Mouse (Mus musculus) liver, embryonic 13.5 days (tissue): ENCODE data around the gene Gm49337. TPM values are rescaled to one million over a fixed set of nuclear protein-coding genes. Genes with fewer than 3 reads are reported as not detected.
"Not testable (repeated sequence)": the region's sequence is repeated elsewhere in the genome, so short reads cannot be mapped to it uniquely, and the experiment has no call there.

Experiments
- ATAC-seq: fragments of 200-750 bp; cut with Nextera tagmentation; 2 replicates; pipeline ENCODE4 v1.8.0; 2017; ENCODE audit warnings: low read depth, mild to moderate bottlenecking, moderate number of reproducible peaks, moderate library complexity
- DNase-seq: peaks from one replicate; pipeline ENCODE4 v3.0.0; 2022
- H3K27ac ChIP-seq: fragments of 300-500 bp; sonication (generic); 2 replicates; pipeline ENCODE4 v1.5.1; 2015; ENCODE audit warnings: moderate library complexity, mild to moderate bottlenecking, inconsistent platforms
- H3K27me3 ChIP-seq: fragments of 300-500 bp; sonication (generic); 2 replicates; pipeline ENCODE4 v1.6.1; 2015; ENCODE audit warnings: mild to moderate bottlenecking, inconsistent platforms
- H3K36me3 ChIP-seq: fragments of 300-500 bp; sonication (generic); 2 replicates; pipeline ENCODE4 v1.6.1; 2015; ENCODE audit warnings: mild to moderate bottlenecking, inconsistent platforms
- H3K4me1 ChIP-seq: fragments of 300-500 bp; sonication (generic); replicated peaks from 2 replicates; pipeline ENCODE4 v1.6.1; 2015; ENCODE audit warnings: inconsistent platforms
- H3K4me2 ChIP-seq: fragments of 300-500 bp; sonication (generic); 2 replicates; pipeline ENCODE4 v1.6.1; 2015; ENCODE audit warnings: inconsistent platforms, mild to moderate bottlenecking, moderate library complexity
- H3K4me3 ChIP-seq: fragments of 300-500 bp; sonication (generic); replicated peaks from 2 replicates; pipeline ENCODE4 v1.5.1; 2015; ENCODE audit warnings: mild to moderate bottlenecking, inconsistent platforms
- H3K9ac ChIP-seq: fragments of 300-500 bp; sonication (generic); 2 replicates; pipeline ENCODE4 v1.6.1; 2015; ENCODE audit warnings: mild to moderate bottlenecking, inconsistent platforms
- H3K9me3 ChIP-seq: fragments of 300-500 bp; sonication (generic); replicated peaks from 2 replicates; pipeline ENCODE4 v1.6.1; 2016; ENCODE audit warnings: inconsistent platforms
- WGBS: fragments of 180-500 bp; shearing (Covaris S2); methylation state at CpG from one replicate; pipeline ENCODE4 v1.1.7; 2015; ENCODE audit not compliant: insufficient replicate concordance; 5-methylcytosine and 5-hydroxymethylcytosine counted together
- polyA plus RNA-seq: library from polyadenylated mRNA; unstranded; fragments of >200 nt; fragmentation: Nextera tagmentation; extraction: Ambion mirVana; gene quantifications from 2 replicates; pipeline ENCODE4 v1.2.1, GENCODE M21; 2015

Gm49337 gene
- polyA plus RNA-seq, 1 experiment from 2014 or later: not detected

- WGBS: 45% methylated on average over 2 of the region's 2 CpGs
- H3K4me3 ChIP-seq: no peak overlapping the region
- no peaks in the 10 kb centered on the region for H3K9me3 ChIP-seq
- peaks cover 7% of the 10 kb centered on the region for H3K27me3 ChIP-seq
- no peak for DNase-seq
- ATAC-seq: no peak
- H3K4me1 ChIP-seq: peaks cover 8% of the 10 kb centered on the region; the same call in 1 of the 2 replicates
- no peak overlapping the region for H3K9ac ChIP-seq
- H3K27ac ChIP-seq: no peak overlapping the region
- no peaks in the 10 kb centered on the region for H3K36me3 ChIP-seq
- H3K4me2 ChIP-seq: no peak overlapping the region
Observed at GRCm38 (mm10) chr4:116217046-116217445, 43.9 kb downstream of the Gm49337 start.

GRCm38 (mm10) chr4:116217661-116218060 lies 44.5 kb downstream of the Gm49337 start:
- WGBS: 63% methylated on average over 1 of the region's 1 CpGs
- not testable (repeated sequence) for H3K36me3 ChIP-seq, H3K4me2 ChIP-seq, DNase-seq, H3K9ac ChIP-seq, H3K27ac ChIP-seq, ATAC-seq, H3K4me3 ChIP-seq, H3K9me3 ChIP-seq
- Histone ChIP-seq H3K4me1 (peaks cover 14% of the 10 kb centered on the region), H3K27me3 (peaks cover 13% of the 10 kb centered on the region)

- 67% methylated on average over 1 of the region's 1 CpGs for WGBS
- no peak overlapping the region for H3K9ac ChIP-seq
- no peak for ATAC-seq
- no peak overlapping the region for H3K4me2 ChIP-seq
- no peak overlapping the region for H3K27ac ChIP-seq
- H3K4me3 ChIP-seq: no peak overlapping the region
- H3K36me3 ChIP-seq: no peaks in the 10 kb centered on the region
- H3K27me3 ChIP-seq: peaks cover 19% of the 10 kb centered on the region
- no peaks in the 10 kb centered on the region for H3K9me3 ChIP-seq
- no peak for DNase-seq
- H3K4me1 ChIP-seq: peaks cover 16% of the 10 kb centered on the region
Observed at GRCm38 (mm10) chr4:116219056-116219455, 45.9 kb downstream of the Gm49337 start.

- no peaks in the 10 kb centered on the region for H3K9me3 ChIP-seq
- ATAC-seq: no peak
- peak overlapping the region; percentile 89 for H3K27ac ChIP-seq
- DNase-seq: no peak
- H3K4me1 ChIP-seq: peaks cover 16% of the 10 kb centered on the region
- H3K36me3 ChIP-seq: no peaks in the 10 kb centered on the region
- peaks cover 15% of the 10 kb centered on the region for H3K27me3 ChIP-seq
- peak overlapping the region; percentile 84 for H3K9ac ChIP-seq
- H3K4me3 ChIP-seq: peak overlapping the region; percentile 82
- peak overlapping the region; percentile 96 for H3K4me2 ChIP-seq
- WGBS: 34% methylated on average over 6 of the region's 6 CpGs
Observed at GRCm38 (mm10) chr4:116220071-116220650, 47.0 kb downstream of the Gm49337 start.

GRCm38 (mm10) chr4:116220780-116221139 lies 47.6 kb downstream of the Gm49337 start:
- no peak for DNase-seq
- peak overlapping the region; percentile 89 for H3K27ac ChIP-seq
- peaks cover 15% of the 10 kb centered on the region for H3K27me3 ChIP-seq
- ATAC-seq: peak; percentile 67
- H3K4me3 ChIP-seq: peak overlapping the region; percentile 82
- peaks cover 16% of the 10 kb centered on the region for H3K4me1 ChIP-seq
- peak overlapping the region; percentile 84 for H3K9ac ChIP-seq
- 2% methylated on average over 25 of the region's 26 CpGs for WGBS
- H3K4me2 ChIP-seq: peak overlapping the region; percentile 96
- no peaks in the 10 kb centered on the region for H3K9me3 ChIP-seq
- H3K36me3 ChIP-seq: no peaks in the 10 kb centered on the region

GRCm38 (mm10) chr4:116221140-116221851 lies 48.1 kb downstream of the Gm49337 start, which contains the start of gene Pik3r3:
TSS of gene Pik3r3 (plus strand) at chr4:116221618.
- H3K9ac ChIP-seq: peak within 1 kb of the TSS; percentile 84
- peak within 1 kb of the TSS; percentile 96 for H3K4me2 ChIP-seq
- DNase-seq (peak; percentile 98), ATAC-seq (peak; percentile 100)
- peak within 1 kb of the TSS; percentile 82 for H3K4me3 ChIP-seq
- H3K36me3 ChIP-seq: no peaks in the 10 kb centered on the region
- under 1% methylated on average over 53 of the region's 53 CpGs for WGBS
- H3K9me3 ChIP-seq: no peaks in the 10 kb centered on the region
- peaks cover 16% of the 10 kb centered on the region for H3K4me1 ChIP-seq
- peak within 1 kb of the TSS; percentile 89 for H3K27ac ChIP-seq
- peaks cover 15% of the 10 kb centered on the region for H3K27me3 ChIP-seq

GRCm38 (mm10) chr4:116221996-116222842 lies 49.0 kb downstream of the Gm49337 start:
- Histone ChIP-seq H3K27ac (peak overlapping the region; percentile 74), H3K27me3 (peaks cover 15% of the 10 kb centered on the region), H3K4me2 (peak overlapping the region; percentile 96), H3K4me1 (peaks cover 16% of the 10 kb centered on the region), H3K4me3 (peak overlapping the region; percentile 82), H3K9ac (peak overlapping the region; percentile 82), H3K9me3 (no peaks in the 10 kb centered on the region), H3K36me3 (no peaks in the 10 kb centered on the region)
- peak; percentile 15 for DNase-seq
- WGBS: 1% methylated on average over 23 of the region's 23 CpGs
- ATAC-seq: no peak

GRCm38 (mm10) chr4:116222843-116223119 lies 49.6 kb downstream of the Gm49337 start:
- Histone ChIP-seq H3K4me3 (peak overlapping the region; percentile 82), H3K4me1 (peaks cover 16% of the 10 kb centered on the region), H3K9me3 (no peaks in the 10 kb centered on the region), H3K27ac (no peak overlapping the region), H3K4me2 (peak overlapping the region; percentile 96), H3K36me3 (no peaks in the 10 kb centered on the region), H3K9ac (0 out of 2 replicates have a peak overlapping the region, but pooled peaks have one; percentile 82), H3K27me3 (peaks cover 15% of the 10 kb centered on the region)
- WGBS: 27% methylated on average over 6 of the region's 6 CpGs
- no peak for ATAC-seq
- DNase-seq: no peak

- WGBS: 59% methylated on average over 3 of the region's 3 CpGs
- H3K4me2 ChIP-seq: no peak overlapping the region
- H3K9ac ChIP-seq: no peak overlapping the region
- H3K27me3 ChIP-seq: no peaks in the 10 kb centered on the region
- no peaks in the 10 kb centered on the region for H3K4me1 ChIP-seq
- no peaks in the 10 kb centered on the region for H3K36me3 ChIP-seq
- ATAC-seq (no peak), DNase-seq (no peak)
- no peak overlapping the region for H3K4me3 ChIP-seq
- no peaks in the 10 kb centered on the region for H3K9me3 ChIP-seq
- H3K27ac ChIP-seq: no peak overlapping the region
Observed at GRCm38 (mm10) chr4:116243377-116243776, 70.2 kb downstream of the Gm49337 start.

GRCm38 (mm10) chr4:116244240-116244639 lies 71.1 kb downstream of the Gm49337 start:
- Histone ChIP-seq H3K4me1 (no peaks in the 10 kb centered on the region), H3K9ac (no peak overlapping the region), H3K4me2 (no peak overlapping the region), H3K9me3 (no peaks in the 10 kb centered on the region), H3K36me3 (no peaks in the 10 kb centered on the region), H3K27ac (no peak overlapping the region), H3K4me3 (no peak overlapping the region), H3K27me3 (no peaks in the 10 kb centered on the region)
- no peak for DNase-seq
- no peak for ATAC-seq
- 27% methylated on average over 2 of the region's 2 CpGs for WGBS

GRCm38 (mm10) chr4:116245926-116246325 lies 72.7 kb downstream of the Gm49337 start:
- WGBS: 26% methylated on average over 3 of the region's 3 CpGs
- H3K9ac ChIP-seq, ATAC-seq, H3K4me1 ChIP-seq, H3K4me3 ChIP-seq, H3K27ac ChIP-seq, H3K4me2 ChIP-seq, H3K27me3 ChIP-seq, H3K9me3 ChIP-seq, H3K36me3 ChIP-seq: not testable (repeated sequence)
- peak; percentile 19 for DNase-seq
